Mouse (Mus musculus): ENCODE measurements around the gene Prune2. TPM values are rescaled to one million over a fixed set of nuclear protein-coding genes. Genes with fewer than 3 reads are reported as not detected.

Gene Prune2
- total and polyA plus RNA-seq, 3 experiments: not detected

- Histone ChIP-seq H3K36me3 (ENCODE audit: control insufficient read depth in 1 of 2, insufficient read depth in 2 of 2, low read length in 2 of 2) (no peaks in the 10 kb centered on the region), H3K9ac (ENCODE audit: control insufficient read depth, low read depth, low read length, poor library complexity, severe bottlenecking) (no peak overlapping the region), H3K79me2 (ENCODE audit: control insufficient read depth, insufficient read depth, low read length, poor library complexity) (no peaks in the 10 kb centered on the region), H3K4me1 (ENCODE audit: control insufficient read depth in 1 of 2, insufficient read depth in 2 of 2, low read length in 2 of 2) (no peaks in the 10 kb centered on the region), H3K27me3 (ENCODE audit: control insufficient read depth in 1 of 2, insufficient read depth in 2 of 2, low read length in 2 of 2) (no peaks in the 10 kb centered on the region), H3K4me3 (ENCODE audit: control insufficient read depth in 1 of 2, insufficient read depth in 1 of 2, low read depth in 2 of 2, low read length in 2 of 2) (no peak overlapping the region), H3K27ac (ENCODE audit: control insufficient read depth, low read depth, low read length) (no peak overlapping the region), H3K9me3 (replicated peaks; ENCODE audit: insufficient read depth, low read length) (no peaks in the 10 kb centered on the region)
- no peak for DNase-seq (ENCODE audit: low read depth, low spot score)
- TF ChIP-seq CHD2 (IDR thresholded peaks at IDR 0.05; ENCODE audit: low read length) (no peak), USF1 (IDR thresholded peaks at IDR 0.05; ENCODE audit: low read depth, low read length) (no peak), MXI1 (IDR thresholded peaks at IDR 0.05; ENCODE audit: low read depth, low read length) (no peak), ZC3H11A (IDR thresholded peaks at IDR 0.05; ENCODE audit: low read depth, low read length) (no peak), NRF1 (IDR thresholded peaks at IDR 0.05; ENCODE audit: insufficient read depth, low read depth, low read length, poor library complexity, severe bottlenecking) (no peak)
Measured at GRCm38 (mm10) chr19:17024748-17025147, 68.8 kb downstream of the Prune2 start.

- Histone ChIP-seq H3K4me1 (ENCODE audit: control insufficient read depth in 1 of 2, insufficient read depth in 2 of 2, low read length in 2 of 2) (no peaks in the 10 kb centered on the region), H3K36me3 (ENCODE audit: control insufficient read depth in 1 of 2, insufficient read depth in 2 of 2, low read length in 2 of 2) (no peaks in the 10 kb centered on the region), H3K9me3 (replicated peaks; ENCODE audit: insufficient read depth, low read length) (no peaks in the 10 kb centered on the region), H3K27ac (ENCODE audit: control insufficient read depth, low read depth, low read length) (no peak overlapping the region), H3K27me3 (ENCODE audit: control insufficient read depth in 1 of 2, insufficient read depth in 2 of 2, low read length in 2 of 2) (no peaks in the 10 kb centered on the region; a peak in 1 of 4 replicates), H3K9ac (ENCODE audit: control insufficient read depth, low read depth, low read length, poor library complexity, severe bottlenecking) (no peak overlapping the region), H3K4me3 (ENCODE audit: control insufficient read depth in 1 of 2, insufficient read depth in 1 of 2, low read depth in 2 of 2, low read length in 2 of 2) (no peak overlapping the region), H3K79me2 (ENCODE audit: control insufficient read depth, insufficient read depth, low read length, poor library complexity) (no peaks in the 10 kb centered on the region)
- TF ChIP-seq EP300 (IDR thresholded peaks at IDR 0.05; ENCODE audit: low read depth in 1 of 2, low read length in 2 of 2) (no peak), ZC3H11A (IDR thresholded peaks at IDR 0.05; ENCODE audit: low read depth, low read length) (peak; percentile 59), BHLHE40 (IDR thresholded peaks at IDR 0.05; ENCODE audit: borderline replicate concordance, low read depth, low read length) (no peak), RAD21 (IDR thresholded peaks at IDR 0.05; ENCODE audit: low read depth, low read length) (peak; percentile 81), CHD1 (IDR thresholded peaks at IDR 0.05; ENCODE audit: low read depth, low read length) (no peak), SMC3 (IDR thresholded peaks at IDR 0.05; ENCODE audit: low read depth, low read length) (peak; percentile 75), ZKSCAN1 (IDR thresholded peaks at IDR 0.05; ENCODE audit: low read depth, low read length) (no peak), CTCF (IDR thresholded peaks at IDR 0.05 in 2 of 3, conservative IDR thresholded peaks at IDR 0.05 in 1 of 3; ENCODE audit: control insufficient read depth in 1 of 3, insufficient read depth in 1 of 3, low read depth in 2 of 3, low read length in 3 of 3, poor library complexity in 1 of 3, severe bottlenecking in 1 of 3) (peak; percentile 70 to 83 (median 75)), SIN3A (IDR thresholded peaks at IDR 0.05; ENCODE audit: low read length) (no peak)
- peak; percentile 56 for DNase-seq (ENCODE audit: low read depth, low spot score)
Measured at GRCm38 (mm10) chr19:17030276-17030675, 74.4 kb downstream of the Prune2 start.

- no peak for DNase-seq (ENCODE audit: low read depth, low spot score)
- H3K79me2 ChIP-seq (ENCODE audit: control insufficient read depth, insufficient read depth, low read length, poor library complexity): no peaks in the 10 kb centered on the region
- TF ChIP-seq BHLHE40 (IDR thresholded peaks at IDR 0.05; ENCODE audit: borderline replicate concordance, low read depth, low read length): no peak
- no peak for TF ChIP-seq UBTF (IDR thresholded peaks at IDR 0.05; ENCODE audit: borderline replicate concordance, insufficient read depth, low read depth, low read length)
- no peak for TF ChIP-seq EP300 (IDR thresholded peaks at IDR 0.05; ENCODE audit: low read depth in 1 of 2, low read length in 2 of 2)
- TF ChIP-seq TBP (IDR thresholded peaks at IDR 0.05; ENCODE audit: low read depth, low read length): no peak
- TF ChIP-seq ETS1 (IDR thresholded peaks at IDR 0.05; ENCODE audit: low read depth, low read length): no peak
- no peak for TF ChIP-seq CHD1 (IDR thresholded peaks at IDR 0.05; ENCODE audit: low read depth, low read length)
- no peak for TF ChIP-seq MAX (IDR thresholded peaks at IDR 0.05; ENCODE audit: low read length)
- no peak for TF ChIP-seq SIN3A (IDR thresholded peaks at IDR 0.05; ENCODE audit: low read length)
- no peak for TF ChIP-seq ZC3H11A (IDR thresholded peaks at IDR 0.05; ENCODE audit: low read depth, low read length)
- no peak for TF ChIP-seq E2F4 (IDR thresholded peaks at IDR 0.05; ENCODE audit: borderline replicate concordance, low read depth, low read length)
- no peak for TF ChIP-seq RCOR1 (IDR thresholded peaks at IDR 0.05; ENCODE audit: low read depth, low read length)
- no peak for TF ChIP-seq ZNF384 (IDR thresholded peaks at IDR 0.05; ENCODE audit: low read depth, low read length)
- no peak for TF ChIP-seq CTCF (IDR thresholded peaks at IDR 0.05 in 2 of 3, conservative IDR thresholded peaks at IDR 0.05 in 1 of 3; ENCODE audit: control insufficient read depth in 1 of 3, insufficient read depth in 1 of 3, low read depth in 2 of 3, low read length in 3 of 3, poor library complexity in 1 of 3, severe bottlenecking in 1 of 3)
- TF ChIP-seq MEF2A (IDR thresholded peaks at IDR 0.05; ENCODE audit: extremely low read depth, insufficient replicate concordance, low read depth, low read length, poor library complexity, severe bottlenecking): no peak
- no peak for TF ChIP-seq USF1 (IDR thresholded peaks at IDR 0.05; ENCODE audit: low read depth, low read length)
- no peaks in the 10 kb centered on the region; a peak in 1 of 4 replicates for H3K27me3 ChIP-seq (ENCODE audit: control insufficient read depth in 1 of 2, insufficient read depth in 2 of 2, low read length in 2 of 2)
- no peak overlapping the region for H3K27ac ChIP-seq (ENCODE audit: control insufficient read depth, low read depth, low read length)
- H3K4me1 ChIP-seq (ENCODE audit: control insufficient read depth in 1 of 2, insufficient read depth in 2 of 2, low read length in 2 of 2): no peaks in the 10 kb centered on the region
- no peaks in the 10 kb centered on the region for H3K9me3 ChIP-seq (replicated peaks; ENCODE audit: insufficient read depth, low read length)
- no peak overlapping the region for H3K4me3 ChIP-seq (ENCODE audit: control insufficient read depth in 1 of 2, insufficient read depth in 1 of 2, low read depth in 2 of 2, low read length in 2 of 2)
- H3K9ac ChIP-seq (ENCODE audit: control insufficient read depth, low read depth, low read length, poor library complexity, severe bottlenecking): no peak overlapping the region
- H3K36me3 ChIP-seq (ENCODE audit: control insufficient read depth in 1 of 2, insufficient read depth in 2 of 2, low read length in 2 of 2): no peaks in the 10 kb centered on the region
Measured at GRCm38 (mm10) chr19:17032314-17032713, 76.4 kb downstream of the Prune2 start.

Data from MEL (cell line).